Mouse (Mus musculus): ENCODE results near the gene 1700018G05Rik. TPM values are rescaled to one million over a fixed set of nuclear protein-coding genes. Genes with fewer than 3 reads are reported as not detected.
"Not testable (repeated sequence)": the region's sequence is repeated elsewhere in the genome, so short reads cannot be mapped to it uniquely, and the experiment has no call there.

1700018G05Rik gene
- total and polyA plus RNA-seq, 3 experiments = not detected

- Histone ChIP-seq H3K27me3 (ENCODE audit: insufficient read depth, low read length) (no peaks in the 10 kb centered on the region), H3K4me3 (ENCODE audit: low read depth, low read length) (no peak overlapping the region), H3K9me3 (replicated peaks) (no peaks in the 10 kb centered on the region), H3K4me1 (ENCODE audit: insufficient read depth, low read depth, low read length) (no peaks in the 10 kb centered on the region), H3K36me3 (replicated peaks) (no peaks in the 10 kb centered on the region)
- no peak for ATAC-seq (ENCODE audit: extremely low read depth, insufficient number of reproducible peaks, low FRiP score, poor library complexity, severe bottlenecking)
- TF ChIP-seq GATA1 (IDR thresholded peaks at IDR 0.05; ENCODE audit: borderline replicate concordance, low read length) = no peak
- no peak for TF ChIP-seq TAL1 (conservative IDR thresholded peaks at IDR 0.05; ENCODE audit: low read depth, low read length)
- TF ChIP-seq CTCF (IDR thresholded peaks at IDR 0.05; ENCODE audit: low read depth, low read length) = no peak
- TF ChIP-seq GATA2 (IDR thresholded peaks at IDR 0.05; ENCODE audit: borderline replicate concordance, low read depth, low read length) = no peak
- TF ChIP-seq POLR2AphosphoS5 (IDR thresholded peaks at IDR 0.05; ENCODE audit: insufficient replicate concordance, low read depth, low read length) = no peak
- no peak for DNase-seq (ENCODE audit: low spot score)
Observed at GRCm38 (mm10) chrX:102936743-102937142, 8.6 kb downstream of the 1700018G05Rik start.

DNA sequence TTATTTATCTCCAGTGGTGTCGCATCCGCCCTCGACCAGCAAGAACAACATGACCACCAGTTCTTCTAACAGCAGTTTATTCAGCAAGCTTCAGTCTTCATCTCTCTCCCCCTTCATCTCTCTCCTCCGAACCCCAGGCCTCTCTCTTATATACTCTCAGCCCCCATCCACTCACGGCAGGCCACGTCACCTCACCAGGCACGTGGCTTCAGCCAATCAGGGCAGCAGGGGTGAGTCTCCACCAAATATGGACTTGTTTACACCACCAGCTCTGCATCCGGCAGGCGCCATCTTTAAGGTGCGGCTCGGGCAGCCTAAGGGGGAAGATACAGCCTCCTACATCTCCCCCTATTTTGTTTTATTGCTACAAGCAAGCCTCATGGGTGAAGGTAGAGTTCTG is 22.0 kb downstream of the 1700018G05Rik start:
- not testable (repeated sequence) for H3K4me1 ChIP-seq (ENCODE audit: insufficient read depth, low read depth, low read length); ATAC-seq (ENCODE audit: extremely low read depth, insufficient number of reproducible peaks, low FRiP score, poor library complexity, severe bottlenecking); DNase-seq (ENCODE audit: low spot score); H3K27me3 ChIP-seq (ENCODE audit: insufficient read depth, low read length); H3K36me3 ChIP-seq (replicated peaks); H3K4me3 ChIP-seq (ENCODE audit: low read depth, low read length); H3K9me3 ChIP-seq (replicated peaks)

GRCm38 (mm10) chrX:102958917-102959316 is 30.7 kb downstream of the 1700018G05Rik start:
- Histone ChIP-seq H3K36me3 (replicated peaks) (no peaks in the 10 kb centered on the region), H3K4me1 (ENCODE audit: insufficient read depth, low read depth, low read length) (no peaks in the 10 kb centered on the region), H3K27me3 (ENCODE audit: insufficient read depth, low read length) (no peaks in the 10 kb centered on the region), H3K9me3 (replicated peaks) (no peaks in the 10 kb centered on the region), H3K4me3 (ENCODE audit: low read depth, low read length) (no peak overlapping the region)
- DNase-seq (ENCODE audit: low spot score) (no peak), ATAC-seq (ENCODE audit: extremely low read depth, insufficient number of reproducible peaks, low FRiP score, poor library complexity, severe bottlenecking) (no peak)
- no peak for TF ChIP-seq POLR2AphosphoS5 (IDR thresholded peaks at IDR 0.05; ENCODE audit: insufficient replicate concordance, low read depth, low read length)
- no peak for TF ChIP-seq GATA2 (IDR thresholded peaks at IDR 0.05; ENCODE audit: borderline replicate concordance, low read depth, low read length)
- no peak for TF ChIP-seq CTCF (IDR thresholded peaks at IDR 0.05; ENCODE audit: low read depth, low read length)
- TF ChIP-seq GATA1 (IDR thresholded peaks at IDR 0.05; ENCODE audit: borderline replicate concordance, low read length) = no peak
- TF ChIP-seq TAL1 (conservative IDR thresholded peaks at IDR 0.05; ENCODE audit: low read depth, low read length) = no peak

GRCm38 (mm10) chrX:102960581-102960980 is 32.4 kb downstream of the 1700018G05Rik start:
- no peaks in the 10 kb centered on the region for H3K4me1 ChIP-seq (ENCODE audit: insufficient read depth, low read depth, low read length)
- H3K27me3 ChIP-seq (ENCODE audit: insufficient read depth, low read length) = no peaks in the 10 kb centered on the region
- no peaks in the 10 kb centered on the region for H3K36me3 ChIP-seq (replicated peaks)
- no peaks in the 10 kb centered on the region for H3K9me3 ChIP-seq (replicated peaks)
- TF ChIP-seq GATA2 (IDR thresholded peaks at IDR 0.05; ENCODE audit: borderline replicate concordance, low read depth, low read length) = no peak
- DNase-seq (ENCODE audit: low spot score) (no peak), ATAC-seq (ENCODE audit: extremely low read depth, insufficient number of reproducible peaks, low FRiP score, poor library complexity, severe bottlenecking) (no peak)
- no peak overlapping the region for H3K4me3 ChIP-seq (ENCODE audit: low read depth, low read length)

Other genes with a start within 250 kb of the 1700018G05Rik start
- gene Gm3880, start 241.4 kb upstream of the 1700018G05Rik start, total RNA-seq (2014; fragmentation: Nextera tagmentation) = not detected in 2 replicates
- gene Gm3880, start 241.4 kb upstream of the 1700018G05Rik start, total RNA-seq (2017) = not detected in 2 replicates
- gene Gm3880, start 241.4 kb upstream of the 1700018G05Rik start, polyA plus RNA-seq (2012) = not detected in 2 replicates
- not detected in 2 replicates for gene Gm9112, start 220.7 kb upstream of the 1700018G05Rik start, total RNA-seq (2014; fragmentation: Nextera tagmentation)
- gene Gm9112, start 220.7 kb upstream of the 1700018G05Rik start, total RNA-seq (2017) = not detected in 2 replicates
- gene Gm9112, start 220.7 kb upstream of the 1700018G05Rik start, polyA plus RNA-seq (2012) = not detected in 2 replicates
- not detected in 2 replicates for gene Dmrtc1b, start 220.5 kb upstream of the 1700018G05Rik start, total RNA-seq (2014; fragmentation: Nextera tagmentation)
- gene Dmrtc1b, start 220.5 kb upstream of the 1700018G05Rik start, total RNA-seq (2017) = not detected in 2 replicates
- gene Dmrtc1b, start 220.5 kb upstream of the 1700018G05Rik start, polyA plus RNA-seq (2012) = not detected in 2 replicates
- not detected in 2 replicates for gene Dmrtc1c1, start 125.4 kb upstream of the 1700018G05Rik start, total RNA-seq (2014; fragmentation: Nextera tagmentation)
- gene Dmrtc1c1, start 125.4 kb upstream of the 1700018G05Rik start, total RNA-seq (2017) = not detected in 2 replicates
- not detected in 2 replicates for gene Dmrtc1c1, start 125.4 kb upstream of the 1700018G05Rik start, polyA plus RNA-seq (2012)
- not detected in 2 replicates for gene Dmrtc1c2, start 73.8 kb upstream of the 1700018G05Rik start, total RNA-seq (2014; fragmentation: Nextera tagmentation)
- gene Dmrtc1c2, start 73.8 kb upstream of the 1700018G05Rik start, total RNA-seq (2017) = not detected in 2 replicates
- gene Dmrtc1c2, start 73.8 kb upstream of the 1700018G05Rik start, polyA plus RNA-seq (2012) = not detected in 2 replicates
- not detected in 2 replicates for gene 1700031F05Rik, start 60.4 kb upstream of the 1700018G05Rik start, total RNA-seq (2014; fragmentation: Nextera tagmentation)
- not detected in 2 replicates for gene 1700031F05Rik, start 60.4 kb upstream of the 1700018G05Rik start, total RNA-seq (2017)
- gene 1700031F05Rik, start 60.4 kb upstream of the 1700018G05Rik start, polyA plus RNA-seq (2012) = not detected in 2 replicates
- not detected in 2 replicates for gene Dmrtc1a, start 19.7 kb upstream of the 1700018G05Rik start, total RNA-seq (2014; fragmentation: Nextera tagmentation)
- gene Dmrtc1a, start 19.7 kb upstream of the 1700018G05Rik start, total RNA-seq (2017) = not detected in 2 replicates
- gene Dmrtc1a, start 19.7 kb upstream of the 1700018G05Rik start, polyA plus RNA-seq (2012) = not detected in 2 replicates
- gene 1700011M02Rik, start 19.5 kb upstream of the 1700018G05Rik start, total RNA-seq (2014; fragmentation: Nextera tagmentation) = not detected in 2 replicates
- not detected in 2 replicates for gene 1700011M02Rik, start 19.5 kb upstream of the 1700018G05Rik start, total RNA-seq (2017)
- not detected in 2 replicates for gene 1700011M02Rik, start 19.5 kb upstream of the 1700018G05Rik start, polyA plus RNA-seq (2012)